Mouse (Mus musculus) liver, embryonic 14.5 days (tissue): Measurements from ENCODE around the gene Eya4. TPM values are rescaled to one million over a fixed set of nuclear protein-coding genes. Genes with fewer than 3 reads are reported as not detected.

Experiments used
- ATAC-seq: fragments of 200-750 bp; cut with Nextera tagmentation; 2 replicates; pipeline ENCODE4 v1.8.0; 2017; ENCODE audit warnings: moderate number of reproducible peaks, mild to moderate bottlenecking, moderate library complexity; ENCODE audit not compliant: insufficient read depth
- DNase-seq, 3 experiments: peaks; one replicate each; pipeline ENCODE4 v3.0.0-alpha.2; 2012 to 2013; ENCODE audit warnings: low read depth in 3 of 3, low spot score in 3 of 3
- H3K27ac ChIP-seq: fragments of 300-500 bp; sonication (generic); 2 replicates; pipeline ENCODE4 v1.5.1; 2014; ENCODE audit warnings: moderate library complexity, mild to moderate bottlenecking, control low read depth, inconsistent platforms
- H3K27me3 ChIP-seq: fragments of 300-500 bp; sonication (generic); 2 replicates; pipeline ENCODE4 v1.6.1; 2014; ENCODE audit warnings: mild to moderate bottlenecking, low read length, moderate library complexity; ENCODE audit not compliant: control insufficient read depth, insufficient read depth
- H3K36me3 ChIP-seq: fragments of 300-500 bp; sonication (generic); replicated peaks from 2 replicates; pipeline ENCODE4 v1.6.1; 2014; ENCODE audit warnings: low read depth; ENCODE audit not compliant: control insufficient read depth, insufficient read depth
- H3K4me1 ChIP-seq, 2 experiments: fragments of 200-500 bp in 1 of 2; fragments of 300-500 bp in 1 of 2; sonication (generic) in 1 of 2; replicated peaks; 2 replicates each; pipeline ENCODE4 v1.6.1; 2012 to 2014; ENCODE audit warnings: antibody characterized with exemption in 1 of 2, inconsistent platforms in 1 of 2, low read length in 1 of 2; ENCODE audit not compliant: control insufficient read depth in 2 of 2, insufficient read depth in 2 of 2
- H3K4me2 ChIP-seq: fragments of 300-500 bp; sonication (generic); 2 replicates; pipeline ENCODE4 v1.6.1; 2014; ENCODE audit warnings: low read depth, mild to moderate bottlenecking, control low read depth, moderate library complexity
- H3K4me3 ChIP-seq, 2 experiments: fragments of 200-500 bp in 1 of 2; fragments of 300-500 bp in 1 of 2; sonication (generic) in 1 of 2; 2 replicates each; pipeline ENCODE4 v1.5.1; 2012 to 2014; ENCODE audit warnings: low read depth in 2 of 2, low read length in 2 of 2, mild to moderate bottlenecking in 2 of 2, control low read depth in 1 of 2, inconsistent platforms in 1 of 2, moderate library complexity in 1 of 2; ENCODE audit not compliant: insufficient read depth in 1 of 2
- H3K9ac ChIP-seq: fragments of 300-500 bp; sonication (generic); replicated peaks from 2 replicates; pipeline ENCODE4 v1.6.1; 2014; ENCODE audit warnings: mild to moderate bottlenecking, control low read depth, moderate library complexity
- H3K9me3 ChIP-seq: fragments of 300-500 bp; sonication (generic); 2 replicates; pipeline ENCODE4 v1.6.1; 2016; ENCODE audit warnings: low read length, mixed read lengths; ENCODE audit not compliant: control insufficient read depth
- CTCF ChIP-seq: IDR thresholded peaks from 2 replicates; pipeline ENCODE4 v1.5.1; 2016; ENCODE audit warnings: antibody characterized with exemption, low read depth, control low read depth
- EP300 ChIP-seq: IDR thresholded peaks from 2 replicates; pipeline ENCODE4 v1.6.1; 2016; ENCODE audit warnings: antibody characterized with exemption, low read depth
- WGBS: fragments of 180-500 bp; shearing (Covaris S2); extraction: QIAGEN DNeasy Blood & Tissue Kit; methylation state at CpG from one replicate; pipeline ENCODE4 v1.1.7; 2014; ENCODE audit not compliant: insufficient replicate concordance; 5-methylcytosine and 5-hydroxymethylcytosine counted together
- polyA plus RNA-seq, 2 experiments: library from polyadenylated mRNA; depleted of rRNA in 1 of 2; stranded (reverse) in 1 of 2; unstranded in 1 of 2; fragments of >200 nt; fragmentation: Nextera tagmentation in 1 of 2; extraction: Ambion mirVana in 1 of 2; gene quantifications; 2 replicates each; pipeline versions ENCODE4 v1.2.1 to v1.2.3; 2012 to 2014

Gene Eya4
- polyA plus RNA-seq, 2 experiments = 0.13 to 0.19 TPM

DNA sequence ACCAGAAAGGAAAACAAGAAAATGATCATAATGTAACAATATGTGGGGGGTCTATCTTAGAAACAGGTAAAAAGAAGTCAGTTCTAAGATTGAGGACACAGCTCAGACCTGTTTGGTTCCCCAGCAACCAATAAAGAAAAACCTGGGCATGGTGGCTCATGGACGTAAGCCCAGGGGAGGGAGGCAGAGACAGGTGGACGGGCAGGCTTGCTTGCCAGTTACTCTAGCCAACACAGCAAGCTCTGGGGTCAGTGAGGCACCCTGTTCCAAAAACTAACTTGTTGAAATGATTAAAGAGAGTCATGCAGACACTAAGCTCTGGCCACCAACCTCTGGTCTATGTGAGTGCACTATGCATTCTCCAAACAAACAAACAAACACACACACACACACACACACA lies 139.2 kb downstream of the Eya4 start:
- ATAC-seq (no peak), DNase-seq (no peak)
- H3K9ac ChIP-seq = no peak overlapping the region
- H3K4me3 ChIP-seq = no peak overlapping the region
- no peak overlapping the region for H3K4me2 ChIP-seq
- WGBS = 72% methylated on average over 2 of the region's 2 CpGs
- no peaks in the 10 kb centered on the region for H3K9me3 ChIP-seq
- no peaks in the 10 kb centered on the region for H3K4me1 ChIP-seq
- H3K27ac ChIP-seq = no peak overlapping the region
- no peaks in the 10 kb centered on the region for H3K27me3 ChIP-seq
- TF ChIP-seq EP300 (no peak), CTCF (no peak)
- no peaks in the 10 kb centered on the region for H3K36me3 ChIP-seq

- no peaks in the 10 kb centered on the region for H3K36me3 ChIP-seq
- no peak for ATAC-seq
- DNase-seq = no peak
- H3K4me2 ChIP-seq = no peak overlapping the region
- H3K27me3 ChIP-seq = no peaks in the 10 kb centered on the region
- H3K4me3 ChIP-seq = no peak overlapping the region
- WGBS = 48% methylated on average over 4 of the region's 4 CpGs
- no peak overlapping the region for H3K9ac ChIP-seq
- TF ChIP-seq CTCF = no peak
- no peaks in the 10 kb centered on the region for H3K4me1 ChIP-seq
- H3K27ac ChIP-seq = no peak overlapping the region
- H3K9me3 ChIP-seq = no peaks in the 10 kb centered on the region
Measured at GRCm38 (mm10) chr10:23203885-23204284, 146.7 kb downstream of the Eya4 start.

DNA sequence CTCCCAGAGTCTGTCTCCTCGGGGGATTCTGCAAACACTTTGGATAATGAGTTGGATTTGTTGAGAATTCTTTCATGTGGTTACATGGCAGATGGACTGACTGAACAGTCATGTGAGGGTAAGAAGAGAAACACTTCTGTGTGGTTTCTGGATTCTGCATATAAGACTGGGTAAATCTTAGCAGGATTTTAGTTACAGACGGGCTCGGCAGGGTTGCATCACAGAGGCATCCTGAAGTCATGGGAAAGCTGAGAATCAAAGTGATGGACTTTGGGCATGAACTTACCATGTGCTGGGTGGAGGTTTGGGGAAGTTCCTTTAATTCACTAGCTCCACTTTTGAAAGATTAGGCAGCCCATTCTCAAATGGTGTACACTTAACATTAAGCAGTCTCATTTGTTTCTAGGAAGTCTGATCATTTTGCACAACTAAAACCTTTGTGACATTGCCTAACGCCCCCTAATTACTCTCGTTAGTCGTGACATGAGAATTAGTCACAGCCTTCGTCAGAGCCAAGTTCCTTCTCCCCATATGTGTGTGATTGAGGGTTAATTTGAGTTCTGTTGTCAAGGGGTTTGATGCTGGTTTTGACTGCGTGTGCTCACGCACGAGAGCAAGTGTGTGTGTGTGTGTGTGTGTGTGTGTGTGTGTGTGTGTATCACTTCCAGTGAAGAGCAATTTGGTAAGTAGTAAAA lies 147.3 kb downstream of the Eya4 start:
- Histone ChIP-seq H3K27ac (no peak overlapping the region), H3K9ac (no peak overlapping the region), H3K9me3 (no peaks in the 10 kb centered on the region), H3K4me3 (no peak overlapping the region), H3K36me3 (no peaks in the 10 kb centered on the region), H3K4me2 (no peak overlapping the region), H3K27me3 (no peaks in the 10 kb centered on the region), H3K4me1 (no peaks in the 10 kb centered on the region)
- DNase-seq (no peak), ATAC-seq (no peak)
- TF ChIP-seq CTCF (no peak), EP300 (no peak)
- 59% methylated on average over 10 of the region's 10 CpGs for WGBS

GRCm38 (mm10) chr10:23202591-23202990 lies 148.0 kb downstream of the Eya4 start:
- Histone ChIP-seq H3K27me3 (no peaks in the 10 kb centered on the region), H3K27ac (no peak overlapping the region), H3K36me3 (no peaks in the 10 kb centered on the region), H3K4me3 (no peak overlapping the region), H3K4me2 (no peak overlapping the region), H3K9ac (no peak overlapping the region), H3K9me3 (no peaks in the 10 kb centered on the region), H3K4me1 (no peaks in the 10 kb centered on the region)
- TF ChIP-seq CTCF = no peak
- DNase-seq (no peak), ATAC-seq (no peak)
- WGBS = 81% methylated on average over 4 of the region's 4 CpGs

DNA sequence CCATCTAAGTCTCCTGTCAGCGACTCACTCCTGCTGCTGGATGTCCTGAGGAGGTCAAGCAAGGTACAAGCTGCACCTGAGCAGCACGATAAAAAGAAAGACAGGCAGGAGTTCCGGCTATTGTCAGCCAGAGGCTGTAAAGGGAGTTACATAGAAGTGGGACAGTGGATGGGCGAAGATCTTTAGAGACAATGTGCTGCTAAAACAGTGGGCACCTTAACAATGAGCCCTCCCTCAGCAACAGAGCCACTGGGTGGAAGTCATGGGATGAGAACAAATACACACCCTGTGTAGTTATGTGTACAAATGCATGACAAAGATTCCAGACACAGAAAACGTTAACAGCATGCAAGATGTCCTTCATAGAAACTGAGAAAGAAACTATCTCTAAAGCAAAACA lies 152.3 kb downstream of the Eya4 start:
- no peaks in the 10 kb centered on the region for H3K27me3 ChIP-seq
- DNase-seq = no peak
- WGBS = 51% methylated on average over 5 of the region's 5 CpGs

More for the DNA sequence above, 152.3 kb downstream of the Eya4 start:
- no peak for TF ChIP-seq EP300
- no peak for TF ChIP-seq CTCF
- no peak for ATAC-seq
- Histone ChIP-seq H3K36me3 (no peaks in the 10 kb centered on the region), H3K27ac (no peak overlapping the region), H3K9me3 (no peaks in the 10 kb centered on the region), H3K4me1 (no peaks in the 10 kb centered on the region), H3K9ac (no peak overlapping the region), H3K4me3 (no peak overlapping the region), H3K4me2 (no peak overlapping the region)
